Mouse (Mus musculus) CD4-positive, CD25-positive, alpha-beta regulatory T cell, adult 4 months (primary cell): Measurements from ENCODE around the gene Fthl17a. TPM values are rescaled to one million over a fixed set of nuclear protein-coding genes. Genes with fewer than 3 reads are reported as not detected.

ENCODE experiments used
- ATAC-seq: one replicate; pipeline ENCODE4 v1.8.0; 2017
- polyA plus RNA-seq, 2 experiments: library from polyadenylated mRNA; unstranded; fragments of 100-300 nt; shearing (Covaris generic); gene quantifications; one replicate each; pipeline ENCODE4 v1.2.1; 2017

The Fthl17a gene
- polyA plus RNA-seq = not detected

DNA sequence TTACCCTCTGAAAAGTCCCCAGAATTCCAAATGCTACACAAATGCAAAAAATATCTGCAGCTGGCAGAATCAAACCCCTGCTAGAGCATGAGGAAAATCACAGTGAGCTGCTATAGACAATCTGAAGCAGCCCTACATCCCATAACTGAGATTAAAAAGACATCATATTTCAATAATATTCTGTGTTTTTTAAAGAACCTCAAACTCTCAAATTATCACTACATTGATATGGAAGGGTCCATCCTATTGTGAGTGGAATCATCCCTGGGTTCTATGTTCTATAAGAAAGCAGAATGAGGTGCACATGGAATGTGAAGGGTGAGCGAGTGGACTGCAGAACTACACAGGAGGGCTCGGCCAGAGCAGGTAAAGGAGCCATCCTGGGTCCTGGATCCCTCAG is at the start of gene Fthl17a:
Fthl17a (plus strand) TSS at position 301 of the 400 bp plus-strand sequence.
- ATAC-seq = no peak

DNA sequence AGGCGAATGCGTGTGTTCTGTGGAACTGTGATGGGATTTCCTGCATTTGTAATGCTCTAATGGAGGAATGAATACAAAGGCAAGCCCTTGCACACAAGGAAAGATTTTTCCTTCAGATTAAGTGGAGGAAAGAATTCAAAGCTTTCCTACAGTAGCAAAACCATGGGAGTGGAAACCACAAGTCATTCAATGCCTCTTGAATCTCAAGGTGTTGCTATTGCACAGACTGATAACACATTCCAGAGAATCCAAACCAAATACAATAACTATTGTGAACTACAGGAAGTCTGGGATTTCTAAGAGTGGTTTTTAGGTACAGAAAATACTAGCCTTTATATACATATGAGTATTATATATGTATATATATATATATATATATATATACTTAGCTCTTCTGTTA is 42.5 kb upstream of the Fthl17a start:
- ATAC-seq = no peak

DNA sequence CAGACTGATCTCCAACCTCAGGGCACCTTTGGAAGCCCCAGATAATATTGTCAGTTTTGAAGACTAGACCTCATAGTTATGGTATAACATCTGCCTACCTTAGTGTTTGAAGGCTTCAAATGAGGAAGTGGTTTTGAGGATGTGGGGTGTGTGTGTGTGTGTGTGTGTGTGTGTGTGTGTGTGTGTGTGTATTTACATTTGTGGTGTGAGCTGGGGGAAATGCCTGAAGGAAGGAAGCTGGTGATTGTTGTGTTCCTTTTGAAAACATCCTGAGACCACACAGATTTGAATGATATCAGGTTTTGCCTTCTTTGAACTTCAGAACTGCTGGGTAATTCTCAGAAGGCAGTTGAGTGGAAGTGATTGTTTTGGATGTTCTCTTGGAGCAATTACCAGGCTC is 22.6 kb upstream of the Fthl17a start:
- no peak for ATAC-seq

DNA sequence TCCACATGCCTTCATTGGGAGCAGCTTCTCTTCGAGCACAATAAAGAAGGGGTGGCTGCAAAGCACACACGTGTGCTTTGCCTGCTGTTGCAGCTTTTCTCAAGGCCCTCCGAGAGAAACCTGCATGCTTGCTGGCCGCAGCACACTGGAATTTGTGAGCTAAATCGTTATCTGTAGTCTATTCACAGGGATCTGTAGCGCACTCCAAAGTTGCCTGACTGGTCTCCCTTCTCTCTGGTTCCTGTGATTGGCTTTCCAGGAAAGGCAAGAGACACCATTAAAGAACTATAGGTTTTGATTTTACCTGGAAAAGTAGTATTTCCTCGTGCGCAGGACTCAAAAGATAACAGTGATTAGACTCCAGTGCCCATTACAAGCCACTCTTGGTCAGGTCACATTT is 22.3 kb downstream of the Fthl17a start:
- ATAC-seq = no peak

DNA sequence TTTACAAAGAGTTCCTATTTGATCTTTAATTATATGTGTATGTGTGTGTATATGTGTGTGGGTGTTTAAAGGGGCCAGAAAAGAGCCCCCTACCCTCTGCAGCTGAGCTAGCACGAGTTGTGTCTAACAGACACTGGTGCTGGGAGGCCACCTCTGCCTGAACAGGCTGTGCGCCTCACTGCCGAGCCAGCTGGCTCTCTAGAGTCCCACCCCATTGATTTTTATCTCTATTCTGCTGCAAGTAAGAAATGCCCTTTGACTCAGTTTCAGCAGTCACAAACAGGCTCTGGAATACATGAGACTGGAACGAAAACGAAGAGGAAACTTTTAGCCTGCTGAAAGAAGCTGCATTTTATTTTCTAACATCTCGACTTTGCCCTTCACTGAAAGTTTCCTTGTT is 22.8 kb downstream of the Fthl17a start:
- ATAC-seq = no peak

DNA sequence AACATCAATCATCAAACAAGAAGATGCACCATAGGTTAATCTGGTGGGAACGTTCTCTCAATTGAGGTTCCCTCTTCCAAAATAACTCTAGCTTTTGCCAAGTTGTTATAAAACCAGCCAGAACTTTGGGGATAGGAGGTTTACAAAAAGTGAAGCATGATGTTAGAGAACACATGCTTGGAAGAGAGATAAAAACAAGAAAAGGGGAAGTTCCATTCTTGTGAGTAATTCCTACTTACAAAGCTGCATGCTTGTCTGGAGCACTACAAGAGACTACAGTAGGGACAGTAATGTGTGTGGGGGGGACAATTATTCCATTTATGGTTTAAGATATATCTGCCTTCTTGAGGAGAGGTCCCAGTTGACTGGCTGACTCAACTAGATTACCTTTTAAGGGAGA is 40.4 kb downstream of the Fthl17a start:
- ATAC-seq = no peak

DNA sequence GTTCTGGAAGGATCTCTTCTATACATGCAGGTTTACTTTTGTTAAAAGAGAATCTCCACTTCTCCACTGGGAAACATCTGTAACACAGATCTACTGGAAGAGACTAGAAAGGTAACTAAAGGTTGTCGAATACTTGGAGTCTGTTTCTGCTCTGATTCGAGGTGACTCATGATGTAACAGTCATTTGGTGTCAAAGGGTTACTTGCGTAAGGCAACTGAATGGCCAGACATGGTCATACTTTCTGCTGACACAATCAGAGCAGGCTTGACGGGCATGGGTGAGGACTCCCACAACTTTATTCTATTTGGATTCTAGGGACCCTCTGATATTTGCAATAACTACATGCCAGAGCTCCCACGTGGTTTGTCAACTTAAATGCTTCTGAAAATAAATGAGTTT is 43.3 kb downstream of the Fthl17a start:
- no peak for ATAC-seq

DNA sequence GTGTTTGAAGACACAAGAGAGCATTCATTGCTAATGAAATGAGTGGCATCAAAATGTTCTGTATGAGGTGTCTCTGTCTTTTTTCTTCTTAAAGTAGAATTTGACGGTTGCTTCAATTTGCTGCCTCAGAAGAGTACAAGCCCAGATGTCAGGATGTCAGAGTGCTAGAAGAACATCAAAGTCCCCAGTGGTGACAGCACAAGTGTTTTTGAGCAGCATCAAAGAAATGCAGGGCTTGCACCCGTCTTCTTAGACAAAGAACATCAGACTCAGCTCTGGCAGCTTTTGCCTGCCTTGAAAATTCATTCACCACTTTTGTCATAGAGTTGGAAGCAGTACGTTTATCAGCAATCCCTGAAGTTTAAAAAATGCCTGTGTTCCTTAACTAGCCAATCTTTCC is 44.5 kb downstream of the Fthl17a start:
- no peak for ATAC-seq

DNA sequence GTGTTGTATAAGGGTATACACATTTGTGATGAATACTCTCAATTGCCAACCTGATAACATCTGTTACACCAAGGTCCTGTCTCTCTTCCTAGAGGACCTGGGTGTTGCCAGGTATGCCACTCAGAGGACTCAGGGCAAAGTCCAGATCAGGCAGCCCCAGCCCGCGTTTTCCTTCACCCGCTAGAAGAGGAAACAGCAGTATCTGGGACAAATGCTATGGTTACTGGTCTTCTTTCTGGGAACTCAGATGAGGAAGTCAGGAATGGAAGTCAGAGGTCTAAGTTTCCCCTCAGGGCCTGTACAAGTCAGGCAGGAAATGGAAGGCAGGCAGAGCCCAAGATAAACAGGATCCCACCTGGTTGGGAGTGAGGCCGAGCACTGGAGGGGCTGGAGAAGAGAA is 55.2 kb downstream of the Fthl17a start:
- ATAC-seq = no peak

DNA sequence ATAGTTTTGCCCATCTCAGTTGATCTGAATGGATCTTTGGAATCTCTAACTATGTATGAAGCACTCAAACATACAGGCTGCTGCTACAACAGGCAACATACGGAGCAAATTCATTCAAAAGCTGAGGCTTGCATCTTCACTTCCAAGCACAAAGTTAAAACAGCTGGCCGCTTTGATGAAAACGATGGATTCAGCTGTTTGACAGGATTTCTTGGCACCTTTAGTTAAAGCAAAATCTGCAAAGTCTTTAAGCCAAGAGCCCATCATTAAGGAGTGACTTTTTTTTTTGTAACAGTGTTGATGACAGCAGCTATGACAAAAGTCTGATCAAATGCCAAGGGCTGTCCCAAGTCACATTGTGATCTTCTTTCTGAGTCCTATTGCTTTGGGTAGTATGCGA is 69.1 kb downstream of the Fthl17a start:
- no peak for ATAC-seq

DNA sequence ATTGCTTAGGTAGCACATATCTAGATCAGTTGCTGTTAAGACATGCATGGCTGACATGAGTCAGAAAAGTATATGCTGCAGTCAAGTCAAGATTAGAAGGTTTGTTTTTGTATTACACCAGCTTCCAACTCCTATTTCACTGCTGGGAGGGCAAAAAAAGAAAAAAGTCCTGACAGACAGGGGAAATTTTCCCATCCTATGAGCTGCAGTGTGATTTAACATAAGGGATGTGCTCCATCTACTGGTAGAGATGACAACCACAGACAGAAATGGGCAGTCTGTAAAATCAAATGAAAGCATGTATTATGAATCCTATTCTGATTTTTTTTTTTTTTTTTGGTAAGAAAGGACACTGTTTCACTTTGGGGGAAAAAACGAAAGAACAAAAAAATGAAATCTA is 69.7 kb downstream of the Fthl17a start:
- ATAC-seq = no peak
